Mouse (Mus musculus): ENCODE results near the gene Tmem207.

Gene Tmem207

DNA sequence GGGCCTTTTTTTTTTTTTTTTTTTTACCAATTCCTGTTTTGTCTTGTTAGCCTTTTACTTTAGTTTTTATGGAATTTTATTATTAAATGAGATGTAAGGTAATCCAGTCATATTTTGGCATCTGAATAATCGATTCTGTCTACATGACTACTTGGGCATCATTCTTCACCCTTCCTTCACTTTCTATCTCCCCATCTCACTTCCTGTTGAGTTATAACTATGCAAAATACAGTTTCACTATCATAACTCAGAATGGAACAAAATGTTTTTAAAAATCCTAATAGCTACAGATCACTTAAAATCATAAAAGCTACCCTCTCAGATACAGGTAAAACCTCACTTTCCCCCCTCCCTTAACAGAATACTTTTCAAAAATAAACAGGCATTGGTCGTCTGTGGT lies 70.4 kb downstream of the Tmem207 start:
- DNase-seq (ENCODE audit: low read depth, low spot score): no peak

- no peak for DNase-seq (ENCODE audit: low read depth, low spot score)
These were observed 72.4 kb downstream of the Tmem207 start for GRCm38 (mm10) chr16:26454163-26454562.

All from WW6 (cell line).